Mouse (Mus musculus) neural tube, embryonic 13.5 days (tissue): ENCODE results near the gene Lrrn2. TPM values are rescaled to one million over a fixed set of nuclear protein-coding genes. Genes with fewer than 3 reads are reported as not detected.

ENCODE experiments used
- ATAC-seq: fragments of 200-750 bp; cut with Nextera tagmentation; 2 replicates; pipeline ENCODE4 v1.8.0; 2017; ENCODE audit warnings: low read depth, mild to moderate bottlenecking, moderate TSS enrichment, moderate library complexity
- H3K27ac ChIP-seq: fragments of 300-500 bp; sonication (generic); replicated peaks from 2 replicates; pipeline ENCODE4 v1.5.1; 2015; ENCODE audit warnings: moderate library complexity, mild to moderate bottlenecking, inconsistent platforms
- H3K27me3 ChIP-seq: fragments of 300-500 bp; sonication (generic); 2 replicates; pipeline ENCODE4 v1.6.1; 2015; ENCODE audit warnings: mild to moderate bottlenecking, inconsistent platforms
- H3K36me3 ChIP-seq: fragments of 300-500 bp; sonication (generic); 2 replicates; pipeline ENCODE4 v1.6.1; 2015; ENCODE audit warnings: mild to moderate bottlenecking, inconsistent platforms
- H3K4me1 ChIP-seq: fragments of 300-500 bp; sonication (generic); replicated peaks from 2 replicates; pipeline ENCODE4 v1.6.1; 2015; ENCODE audit warnings: inconsistent platforms
- H3K4me2 ChIP-seq: fragments of 300-500 bp; sonication (generic); 2 replicates; pipeline ENCODE4 v1.6.1; 2015; ENCODE audit warnings: inconsistent platforms, mild to moderate bottlenecking, moderate library complexity
- H3K4me3 ChIP-seq: fragments of 300-500 bp; sonication (generic); 2 replicates; pipeline ENCODE4 v1.5.1; 2015; ENCODE audit warnings: mild to moderate bottlenecking, inconsistent platforms
- H3K9ac ChIP-seq: fragments of 300-500 bp; sonication (generic); 2 replicates; pipeline ENCODE4 v1.6.1; 2015; ENCODE audit warnings: moderate library complexity, mild to moderate bottlenecking, inconsistent platforms
- H3K9me3 ChIP-seq: fragments of 300-500 bp; sonication (generic); 2 replicates; pipeline ENCODE4 v1.6.1; 2016; ENCODE audit warnings: inconsistent platforms
- WGBS: fragments of 180-500 bp; shearing (Covaris S2); methylation state at CpG from one replicate; pipeline ENCODE4 v1.1.7; 2015; 5-methylcytosine and 5-hydroxymethylcytosine counted together
- polyA plus RNA-seq: library from polyadenylated mRNA; unstranded; fragments of >200 nt; fragmentation: Nextera tagmentation; extraction: Ambion mirVana; gene quantifications from 2 replicates; pipeline ENCODE4 v1.2.1, GENCODE M21; 2015

Gene Lrrn2
- 26.0 and 26.8 TPM in 2 replicates for polyA plus RNA-seq

DNA sequence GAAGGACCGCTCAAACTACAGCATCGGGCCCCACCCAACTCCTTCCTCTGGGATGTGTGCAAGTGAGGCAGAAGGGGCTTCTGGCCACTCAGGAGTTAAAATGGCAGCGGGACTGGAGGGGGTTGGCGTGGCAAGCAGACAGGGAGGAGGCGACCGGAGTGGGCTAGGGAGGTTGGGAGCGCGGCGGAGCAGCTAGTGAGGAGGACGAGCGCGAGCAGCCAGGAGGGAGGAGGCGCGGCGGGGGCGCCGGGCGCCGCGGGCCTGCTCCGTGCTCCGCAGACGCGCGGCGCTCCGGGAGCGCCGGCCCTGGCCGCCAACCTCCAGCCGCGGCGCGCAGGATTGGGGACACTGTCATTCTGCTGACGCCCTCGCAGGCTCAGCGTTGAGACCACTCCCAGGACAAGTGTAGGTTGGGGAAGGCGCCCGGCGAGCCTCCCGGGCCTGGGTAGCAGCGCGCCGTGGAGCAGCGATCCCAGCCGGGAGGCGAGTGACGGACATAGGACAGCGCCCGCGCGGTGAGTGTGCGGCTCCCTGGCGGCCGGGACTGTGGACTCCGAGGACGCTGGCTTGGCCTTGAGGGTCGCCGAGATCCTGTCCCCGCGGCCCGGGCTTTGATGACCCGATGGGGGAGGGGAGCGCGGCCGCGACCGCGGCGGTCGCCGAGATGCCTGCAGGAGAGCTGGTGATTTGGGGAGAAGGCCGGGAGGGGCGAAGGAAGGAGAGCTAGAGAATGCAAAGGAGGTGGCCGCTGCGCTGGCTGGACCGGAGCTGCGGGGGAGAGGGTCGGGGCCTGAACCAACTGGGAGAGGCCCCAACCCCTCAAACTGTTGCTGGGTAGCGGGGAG lies at the start of gene Lrrn2:
Gene Lrrn2, plus strand, starts transcription at position 113 of the 845 bp plus-strand sequence.
- peak within 1 kb of the TSS; percentile 84 for H3K27ac ChIP-seq
- ATAC-seq, result peak; percentile 88
- H3K4me2 ChIP-seq, result peak within 1 kb of the TSS; percentile 90
- under 1% methylated on average over 72 of the region's 80 CpGs for WGBS
- peak within 1 kb of the TSS; percentile 75 for H3K4me3 ChIP-seq
- no peaks in the 10 kb centered on the region for H3K36me3 ChIP-seq
- peak within 1 kb of the TSS; percentile 88 for H3K9ac ChIP-seq
- peaks cover 35% of the 10 kb centered on the region for H3K4me1 ChIP-seq
- peaks cover 38% of the 10 kb centered on the region for H3K27me3 ChIP-seq
- H3K9me3 ChIP-seq, result no peaks in the 10 kb centered on the region

DNA sequence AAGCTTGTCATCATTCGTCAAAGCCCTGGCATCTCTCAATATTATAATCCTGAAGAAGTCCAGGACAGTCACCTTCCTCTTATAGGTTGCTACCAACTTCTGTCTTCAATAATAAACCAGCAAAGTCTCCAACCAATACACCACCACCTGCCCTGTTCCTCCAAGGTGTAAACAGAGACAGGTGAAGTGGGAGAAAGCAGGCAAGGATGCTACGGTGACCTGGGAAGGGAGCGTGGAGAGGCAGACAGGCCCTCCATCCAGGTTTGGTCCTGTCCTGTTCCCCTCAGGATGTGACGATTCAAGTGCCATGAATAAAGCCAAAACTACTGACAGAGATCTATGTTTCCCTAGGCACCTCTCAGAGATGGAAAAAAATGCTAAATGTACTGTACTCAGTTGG lies 48.1 kb upstream of the Lrrn2 start:
- 94% methylated on average over 4 of the region's 4 CpGs for WGBS
- Histone ChIP-seq H3K4me2 (no peak overlapping the region), H3K36me3 (no peaks in the 10 kb centered on the region), H3K9me3 (no peaks in the 10 kb centered on the region), H3K27ac (no peak overlapping the region), H3K4me1 (no peaks in the 10 kb centered on the region), H3K4me3 (no peak overlapping the region), H3K27me3 (no peaks in the 10 kb centered on the region), H3K9ac (no peak overlapping the region)
- no peak for ATAC-seq

DNA sequence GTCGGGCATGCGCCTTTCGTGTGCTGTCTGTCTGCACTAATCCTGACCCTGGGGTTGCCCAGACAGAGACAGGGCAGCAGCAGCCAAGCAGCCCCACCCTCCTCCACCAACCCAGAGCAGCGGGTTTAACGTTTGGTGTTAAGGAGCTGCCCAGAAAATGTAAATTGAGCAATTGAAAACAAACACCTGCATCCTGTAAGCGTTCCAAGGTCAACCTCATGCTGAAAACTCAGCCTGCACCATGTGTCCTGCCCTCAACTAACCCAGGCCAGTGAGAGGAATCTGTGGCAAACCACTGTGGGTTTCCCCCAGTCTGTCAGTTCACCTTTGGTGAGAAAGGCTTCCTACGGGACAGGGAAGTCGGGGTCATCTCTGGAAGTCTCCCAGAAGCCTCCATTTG lies 46.0 kb upstream of the Lrrn2 start:
- Histone ChIP-seq H3K4me1 (no peaks in the 10 kb centered on the region), H3K9me3 (no peaks in the 10 kb centered on the region), H3K36me3 (no peaks in the 10 kb centered on the region), H3K9ac (no peak overlapping the region), H3K4me3 (no peak overlapping the region), H3K27ac (no peak overlapping the region), H3K27me3 (no peaks in the 10 kb centered on the region), H3K4me2 (no peak overlapping the region)
- 66% methylated on average over 8 of the region's 8 CpGs for WGBS
- ATAC-seq, result no peak

DNA sequence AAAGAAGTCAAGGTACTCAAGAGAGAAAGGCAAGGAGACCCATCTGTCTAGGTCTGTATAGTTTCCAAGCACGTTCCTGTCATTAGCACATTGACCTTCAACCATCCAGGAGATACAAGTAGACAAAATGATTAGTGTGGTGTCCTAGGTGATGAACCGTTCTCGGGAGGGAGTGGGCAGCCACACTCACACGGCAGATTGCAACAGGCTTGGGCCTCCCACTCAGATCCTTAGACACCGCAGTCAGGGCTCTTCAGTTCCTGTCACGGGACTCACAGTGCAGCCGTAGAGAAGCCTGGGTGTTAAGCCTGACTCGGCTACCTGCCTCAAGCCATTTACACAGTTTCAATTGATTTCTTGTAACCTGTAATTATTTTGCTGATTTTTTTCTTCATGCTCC lies 43.2 kb upstream of the Lrrn2 start:
- Histone ChIP-seq H3K27ac (no peak overlapping the region), H3K4me1 (no peaks in the 10 kb centered on the region), H3K4me3 (no peak overlapping the region), H3K9ac (no peak overlapping the region), H3K36me3 (no peaks in the 10 kb centered on the region), H3K9me3 (no peaks in the 10 kb centered on the region), H3K27me3 (no peaks in the 10 kb centered on the region), H3K4me2 (no peak overlapping the region)
- no peak for ATAC-seq
- 64% methylated on average over 8 of the region's 8 CpGs for WGBS

DNA sequence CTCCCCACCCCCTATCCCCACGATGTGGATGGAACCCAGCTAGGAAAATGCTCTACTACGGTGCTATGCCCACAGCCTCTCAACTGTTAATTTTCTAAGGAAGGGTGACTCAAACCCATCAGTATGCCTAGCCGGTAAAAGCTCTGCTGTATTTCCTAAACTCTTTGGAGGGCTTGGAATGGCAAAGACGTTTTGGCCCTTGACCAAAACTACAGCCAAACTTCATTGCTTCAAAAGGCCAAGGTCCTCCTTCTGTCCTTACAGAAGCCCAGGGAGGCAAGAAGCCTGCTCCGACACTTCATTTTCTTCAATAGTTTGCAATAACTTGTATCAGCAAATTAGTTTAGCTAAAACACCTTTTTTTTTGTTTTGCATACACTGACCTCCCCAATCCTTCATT lies 42.4 kb upstream of the Lrrn2 start:
- no peaks in the 10 kb centered on the region for H3K36me3 ChIP-seq
- ATAC-seq, result no peak
- H3K9ac ChIP-seq, result no peak overlapping the region
- no peak overlapping the region for H3K4me3 ChIP-seq
- no peaks in the 10 kb centered on the region for H3K9me3 ChIP-seq
- no peak overlapping the region for H3K4me2 ChIP-seq
- 79% methylated on average over 5 of the region's 5 CpGs for WGBS
- H3K27me3 ChIP-seq, result no peaks in the 10 kb centered on the region
- H3K4me1 ChIP-seq, result no peaks in the 10 kb centered on the region
- no peak overlapping the region for H3K27ac ChIP-seq

DNA sequence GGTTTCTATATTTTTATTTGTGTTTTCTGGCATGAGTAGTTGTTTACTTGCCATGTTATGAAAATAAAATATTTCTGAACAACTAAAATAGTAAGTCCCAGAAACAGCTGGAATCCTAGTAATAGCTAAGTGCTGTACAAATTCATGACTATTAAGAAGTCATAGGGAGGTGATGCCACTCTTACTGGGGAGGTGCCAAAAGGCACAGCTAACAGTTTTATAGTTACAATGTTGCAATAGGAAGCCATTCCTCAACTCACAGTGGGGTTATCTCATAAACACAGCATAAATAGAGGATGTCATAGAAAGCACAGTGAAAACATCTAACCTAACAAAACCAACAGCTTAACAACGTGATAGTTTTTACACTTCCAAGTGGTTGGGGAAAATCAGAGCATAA lies 41.7 kb upstream of the Lrrn2 start:
- Histone ChIP-seq H3K9me3 (no peaks in the 10 kb centered on the region), H3K27me3 (no peaks in the 10 kb centered on the region), H3K27ac (no peak overlapping the region), H3K4me3 (no peak overlapping the region), H3K4me2 (no peak overlapping the region), H3K36me3 (no peaks in the 10 kb centered on the region), H3K4me1 (no peaks in the 10 kb centered on the region), H3K9ac (no peak overlapping the region)
- WGBS, result 83% methylated on average over 1 of the region's 1 CpGs
- no peak for ATAC-seq

DNA sequence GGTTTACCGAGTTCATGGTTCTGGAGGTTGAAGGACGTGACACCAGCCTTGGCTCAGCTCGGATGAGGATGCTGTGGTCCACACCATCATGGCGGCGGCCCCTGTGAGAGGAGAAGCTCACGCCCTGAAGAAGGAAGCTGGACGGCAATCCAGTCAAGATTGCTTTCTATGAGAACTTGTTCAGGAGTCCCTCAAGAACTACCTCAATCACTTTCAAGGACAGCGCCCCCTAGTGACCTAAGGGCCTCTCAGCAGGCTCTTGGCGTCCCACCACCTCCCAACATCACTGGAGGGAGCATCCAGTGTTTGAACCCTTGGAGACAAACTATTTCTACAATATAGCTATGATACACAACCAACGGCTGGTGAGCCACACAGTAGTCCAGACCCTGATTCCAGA lies 36.5 kb upstream of the Lrrn2 start:
- no peaks in the 10 kb centered on the region for H3K36me3 ChIP-seq
- WGBS, result 83% methylated on average over 10 of the region's 10 CpGs

DNA sequence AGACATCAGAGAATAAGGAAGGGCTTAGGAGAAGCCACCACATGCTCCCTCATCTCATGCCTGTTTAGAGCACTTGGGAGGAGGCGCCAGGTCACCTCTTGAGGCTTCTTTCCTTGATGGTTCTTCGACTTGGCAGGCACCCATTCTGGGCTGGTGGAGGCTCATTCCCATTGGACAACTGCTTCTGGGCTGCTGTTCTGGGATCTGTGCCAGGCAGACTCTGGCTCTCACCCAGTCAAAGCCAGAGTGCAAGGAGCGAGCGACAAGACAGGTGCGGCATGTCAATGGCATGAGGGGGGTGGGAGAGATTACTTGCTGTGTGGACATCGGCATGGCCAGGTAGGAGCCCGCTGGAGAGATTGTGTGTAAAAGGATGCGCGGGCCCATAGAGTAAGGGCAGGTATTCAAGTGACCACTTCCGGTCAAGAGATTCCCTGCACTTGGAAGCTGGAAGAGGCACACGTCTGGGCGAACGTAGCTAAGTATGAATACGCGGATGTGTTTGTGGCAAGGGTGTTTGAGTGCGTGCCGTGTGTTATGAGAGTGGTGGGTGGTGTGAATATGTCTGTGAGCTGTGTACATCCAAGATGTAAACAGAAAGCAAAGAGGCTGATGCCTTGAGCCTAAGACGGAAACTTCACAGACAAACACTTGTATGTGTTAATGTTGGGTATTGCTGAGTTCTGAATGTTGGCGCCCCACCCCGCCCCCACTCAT lies 35.8 kb upstream of the Lrrn2 start:
- H3K4me2 ChIP-seq, result no peak overlapping the region
- no peaks in the 10 kb centered on the region for H3K27me3 ChIP-seq
- peak; percentile 50; the same call in 1 of the 2 replicates for ATAC-seq
- H3K27ac ChIP-seq, result no peak overlapping the region
- 88% methylated on average over 20 of the region's 20 CpGs for WGBS
- peaks cover 6% of the 10 kb centered on the region; the same call in 1 of the 2 replicates for H3K4me1 ChIP-seq
- H3K36me3 ChIP-seq, result no peaks in the 10 kb centered on the region
- H3K9ac ChIP-seq, result no peak overlapping the region
- H3K9me3 ChIP-seq, result peaks cover 15% of the 10 kb centered on the region
- no peak overlapping the region for H3K4me3 ChIP-seq

More for the DNA sequence above, 36.5 kb upstream of the Lrrn2 start:
- H3K27me3 ChIP-seq, result no peaks in the 10 kb centered on the region
- no peak overlapping the region for H3K9ac ChIP-seq
- H3K4me3 ChIP-seq, result no peak overlapping the region
- no peak overlapping the region for H3K27ac ChIP-seq
- H3K9me3 ChIP-seq, result peaks cover 12% of the 10 kb centered on the region
- H3K4me2 ChIP-seq, result no peak overlapping the region
- no peak for ATAC-seq
- peaks cover 6% of the 10 kb centered on the region; the same call in 1 of the 2 replicates for H3K4me1 ChIP-seq

DNA sequence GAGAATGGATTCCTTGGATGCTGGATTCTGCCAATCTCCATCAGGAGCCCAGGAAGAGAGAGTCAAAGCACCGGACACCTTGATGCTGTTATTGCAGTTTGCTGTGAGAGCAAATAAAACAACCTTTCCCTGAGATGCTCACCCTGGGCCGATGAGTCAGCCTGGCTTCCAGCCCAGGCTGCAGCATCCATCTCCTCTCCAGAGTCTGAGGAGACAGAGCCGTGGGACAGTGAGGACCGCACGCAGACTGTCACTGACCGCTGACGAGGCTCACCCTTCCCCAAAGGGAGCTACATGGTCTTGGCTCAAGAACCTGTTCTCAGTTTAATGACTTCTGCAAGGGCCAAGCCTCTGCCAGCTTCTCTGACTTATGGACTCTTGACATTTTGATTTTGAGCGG lies 34.3 kb upstream of the Lrrn2 start:
- H3K27me3 ChIP-seq, result no peaks in the 10 kb centered on the region
- H3K9me3 ChIP-seq, result peaks cover 15% of the 10 kb centered on the region
- no peak overlapping the region for H3K9ac ChIP-seq
- WGBS, result 80% methylated on average over 8 of the region's 8 CpGs
- H3K4me1 ChIP-seq, result peaks cover 6% of the 10 kb centered on the region; the same call in 1 of the 2 replicates
- no peak overlapping the region for H3K4me2 ChIP-seq
- no peak for ATAC-seq
- H3K36me3 ChIP-seq, result no peaks in the 10 kb centered on the region
- no peak overlapping the region for H3K4me3 ChIP-seq
- no peak overlapping the region for H3K27ac ChIP-seq

DNA sequence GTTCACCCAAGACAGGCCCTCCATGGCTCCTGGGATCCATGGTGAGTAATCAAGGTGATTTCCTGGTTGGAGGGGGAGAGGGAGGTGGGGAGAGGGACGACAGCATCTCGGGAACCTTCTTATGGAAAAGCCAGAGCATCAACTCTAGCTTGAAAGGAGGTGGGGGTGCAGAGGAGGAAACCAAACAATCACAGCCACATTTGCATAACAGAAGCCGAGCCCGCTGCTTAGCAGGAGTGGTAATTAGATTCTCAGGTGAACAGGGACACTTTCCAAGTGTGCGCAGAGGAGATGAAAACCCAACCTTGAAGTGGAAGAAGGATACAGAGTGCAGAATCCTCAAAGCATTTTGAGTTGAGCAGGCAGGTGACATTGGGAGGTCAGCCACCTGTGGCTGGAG lies 29.3 kb upstream of the Lrrn2 start:
- Histone ChIP-seq H3K4me2 (no peak overlapping the region), H3K9ac (no peak overlapping the region), H3K4me1 (peaks cover 7% of the 10 kb centered on the region; the same call in 1 of the 2 replicates), H3K36me3 (no peaks in the 10 kb centered on the region), H3K27me3 (no peaks in the 10 kb centered on the region), H3K9me3 (peaks cover 15% of the 10 kb centered on the region), H3K27ac (no peak overlapping the region), H3K4me3 (no peak overlapping the region)
- 33% methylated on average over 5 of the region's 5 CpGs for WGBS
- ATAC-seq, result no peak

DNA sequence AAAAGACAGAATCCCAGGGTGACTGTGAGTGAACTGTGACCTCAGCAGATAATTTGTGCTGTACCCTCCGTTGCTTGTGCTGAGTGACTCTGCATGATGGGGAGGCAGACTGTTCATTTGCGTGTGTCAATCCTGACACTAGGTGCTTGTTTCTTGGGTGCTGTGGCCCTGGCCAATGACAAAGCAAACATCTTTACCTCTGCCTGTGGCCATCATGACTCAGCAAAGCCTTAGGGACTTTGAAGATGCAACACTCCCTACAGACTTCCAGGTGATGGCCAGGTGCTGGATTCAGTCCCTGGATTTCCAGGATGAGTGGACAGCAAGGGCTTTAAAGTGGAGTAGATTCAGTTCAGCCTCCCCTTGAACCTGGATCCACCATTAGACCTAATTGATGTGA lies 28.8 kb upstream of the Lrrn2 start:
- H3K4me2 ChIP-seq, result no peak overlapping the region
- H3K36me3 ChIP-seq, result no peaks in the 10 kb centered on the region
- ATAC-seq, result no peak
- no peak overlapping the region for H3K9ac ChIP-seq
- no peak overlapping the region for H3K4me3 ChIP-seq
- H3K9me3 ChIP-seq, result peaks cover 15% of the 10 kb centered on the region
- 76% methylated on average over 2 of the region's 2 CpGs for WGBS
- no peaks in the 10 kb centered on the region for H3K27me3 ChIP-seq
- H3K4me1 ChIP-seq, result peaks cover 7% of the 10 kb centered on the region; the same call in 1 of the 2 replicates
- H3K27ac ChIP-seq, result no peak overlapping the region

DNA sequence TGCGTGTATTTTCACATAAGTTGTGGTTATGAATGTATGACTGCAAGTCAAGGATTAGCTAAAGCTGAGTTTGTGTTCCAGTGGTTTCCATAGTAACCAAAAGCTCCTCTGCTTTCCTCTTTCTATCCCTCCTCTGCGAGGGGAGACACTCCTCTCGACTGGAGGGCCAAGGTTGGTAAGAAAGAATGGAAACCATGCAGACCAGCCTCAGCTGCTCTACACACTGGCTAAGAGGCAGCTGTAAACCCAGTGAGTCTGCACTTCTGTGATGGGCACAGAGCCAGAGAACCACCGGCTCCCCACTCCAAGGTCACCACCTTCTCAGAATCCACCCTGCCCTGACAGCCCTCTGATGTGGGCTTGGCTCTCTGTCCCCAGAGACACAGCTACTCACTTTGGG lies 28.3 kb upstream of the Lrrn2 start:
- Histone ChIP-seq H3K9ac (no peak overlapping the region), H3K4me3 (no peak overlapping the region), H3K27me3 (no peaks in the 10 kb centered on the region), H3K36me3 (no peaks in the 10 kb centered on the region), H3K4me2 (no peak overlapping the region), H3K4me1 (peaks cover 7% of the 10 kb centered on the region; the same call in 1 of the 2 replicates), H3K9me3 (peaks cover 15% of the 10 kb centered on the region), H3K27ac (no peak overlapping the region)
- no peak for ATAC-seq
- 47% methylated on average over 4 of the region's 4 CpGs for WGBS
